In the genomic region with DNA sequence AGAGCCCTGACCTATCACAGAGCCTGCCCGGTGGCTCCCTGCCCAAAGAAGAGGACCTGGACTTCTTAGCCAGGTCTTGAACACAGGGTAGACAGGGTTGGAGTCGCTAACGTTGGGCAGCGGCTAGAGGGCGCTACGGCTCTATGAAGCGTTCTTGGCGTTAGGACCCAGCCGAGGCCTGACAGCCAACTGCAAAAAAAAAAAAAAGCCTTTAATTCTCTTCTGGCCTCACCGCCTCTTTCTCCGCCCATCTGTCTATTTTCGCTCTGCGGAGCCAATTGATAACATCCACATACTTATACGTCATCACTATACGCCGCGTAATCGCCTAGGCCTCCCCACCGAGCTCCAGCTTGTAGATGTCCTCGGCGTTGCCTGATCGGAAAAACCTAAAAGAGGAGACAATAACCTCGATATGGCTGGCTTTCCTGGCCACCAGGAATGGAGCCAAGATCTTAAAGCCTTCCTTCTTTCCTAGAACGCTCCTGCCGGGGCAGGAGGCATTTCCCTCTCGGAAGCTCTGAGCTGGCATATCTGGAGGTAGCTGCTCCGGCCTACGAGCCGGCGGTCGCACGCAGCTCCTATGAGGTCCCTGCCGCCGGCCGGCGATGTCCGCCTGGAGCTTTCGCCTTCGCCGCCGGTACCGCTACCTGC, we compare ENCODE assay signal across 8 mouse cellular contexts. TPM values are rescaled to one million over a fixed set of nuclear protein-coding genes. Genes with fewer than 3 reads are reported as not detected.
DNase-seq lines count a peak whose midpoint lies in the region; ATAC-seq and TF ChIP-seq lines count a peak whose summit lies in the region.

A gene (plus strand): TSS at position 374 of the 654 bp plus-strand sequence.

- H3K27ac ChIP-seq in embryonic facial prominence, embryonic 13.5 days: peak within 1 kb of the TSS; percentile 88
- H3K27ac ChIP-seq in kidney, adult 2 months (ENCODE audit: insufficient read depth, low read depth, low read length): peak within 1 kb of the TSS; percentile 92
- peak within 1 kb of the TSS; percentile 74 for H3K27ac ChIP-seq in limb, embryonic 12.5 days
- peak within 1 kb of the TSS; percentile 89 for H3K27ac ChIP-seq in midbrain, embryonic 15.5 days
- peak within 1 kb of the TSS; percentile 95 for H3K27ac ChIP-seq in spleen, adult 2 months (ENCODE audit: insufficient read depth, low read length)

- no peaks in the 10 kb centered on the region for H3K27me3 ChIP-seq in embryonic facial prominence, embryonic 13.5 days
- no peaks in the 10 kb centered on the region for H3K27me3 ChIP-seq in kidney, adult 2 months (replicated peaks; ENCODE audit: control insufficient read depth, insufficient read depth, low read length)
- no peaks in the 10 kb centered on the region for H3K27me3 ChIP-seq in limb, embryonic 12.5 days
- no peaks in the 10 kb centered on the region for H3K27me3 ChIP-seq in midbrain, embryonic 15.5 days (replicated peaks)
- no peaks in the 10 kb centered on the region for H3K27me3 ChIP-seq in spleen, adult 2 months (ENCODE audit: control insufficient read depth, insufficient read depth, low read length)

- no peaks in the 10 kb centered on the region for H3K9me3 ChIP-seq in embryonic facial prominence, embryonic 13.5 days
- no peaks in the 10 kb centered on the region for H3K9me3 ChIP-seq in limb, embryonic 12.5 days
- no peaks in the 10 kb centered on the region for H3K9me3 ChIP-seq in midbrain, embryonic 15.5 days

- H3K4me2 ChIP-seq in embryonic facial prominence, embryonic 13.5 days: peak within 1 kb of the TSS; percentile 65
- H3K4me2 ChIP-seq in limb, embryonic 12.5 days: peak within 1 kb of the TSS; percentile 62
- peak within 1 kb of the TSS; percentile 57 for H3K4me2 ChIP-seq in midbrain, embryonic 15.5 days

- peak; percentile 90 for TF ChIP-seq CTCF in kidney, adult 2 months (conservative IDR thresholded peaks at IDR 0.05; ENCODE audit: insufficient read depth, insufficient read length, low read depth, low read length)
- peak; percentile 93 for TF ChIP-seq CTCF in spleen, adult 2 months (IDR thresholded peaks at IDR 0.05; ENCODE audit: extremely low read depth, insufficient read depth, insufficient read length, insufficient replicate concordance)

- peak; percentile 87 for ATAC-seq in embryonic facial prominence, embryonic 13.5 days (ENCODE audit: insufficient number of reproducible peaks, insufficient read depth, low FRiP score, low TSS enrichment, low read depth)
- peak; percentile 86 for ATAC-seq in limb, embryonic 12.5 days (ENCODE audit: insufficient number of reproducible peaks, insufficient read depth, low FRiP score, low TSS enrichment, low read depth)
- ATAC-seq in midbrain, embryonic 15.5 days (replicated peaks): peak; percentile 96

- no peak for TF ChIP-seq POLR2A in kidney, adult 2 months (IDR thresholded peaks at IDR 0.05; ENCODE audit: low read depth, low read length)
- no peak; the same call in 1 of the 2 replicates for TF ChIP-seq POLR2A in spleen, adult 2 months (IDR thresholded peaks at IDR 0.05; ENCODE audit: low read depth, low read length)

- peaks cover 8% of the 10 kb centered on the region for H3K4me1 ChIP-seq in embryonic facial prominence, embryonic 13.5 days
- H3K4me1 ChIP-seq in kidney, adult 2 months (ENCODE audit: control insufficient read depth, insufficient read depth, low read length): no peaks in the 10 kb centered on the region
- peaks cover 13% of the 10 kb centered on the region for H3K4me1 ChIP-seq in limb, embryonic 12.5 days (replicated peaks)
- H3K4me1 ChIP-seq in midbrain, embryonic 15.5 days: peaks cover 19% of the 10 kb centered on the region
- H3K4me1 ChIP-seq in spleen, adult 2 months (ENCODE audit: control insufficient read depth, insufficient read depth, insufficient read length): no peaks in the 10 kb centered on the region

- peak; percentile 93 for DNase-seq in 3134 (ENCODE audit: extremely low read depth, insufficient read length, low spot score)
- peak; percentile 88 to 93 for DNase-seq in adrenal gland, postnatal 36 days
- DNase-seq in heart, adult 18-20 months: peak; percentile 97 to 98
- DNase-seq in kidney, adult 2 months: peak; percentile 99
- DNase-seq in spleen, adult 2 months (ENCODE audit: low read depth in 1 of 2, low spot score in 2 of 2): peak; percentile 89 to 100

- H3K36me3 ChIP-seq in embryonic facial prominence, embryonic 13.5 days: peaks cover 57% of the 10 kb centered on the region
- H3K36me3 ChIP-seq in kidney, adult 2 months (ENCODE audit: control insufficient read depth, insufficient read depth, low read length): no peaks in the 10 kb centered on the region
- peaks cover 61% of the 10 kb centered on the region for H3K36me3 ChIP-seq in limb, embryonic 12.5 days
- peaks cover 25% of the 10 kb centered on the region; the same call in 1 of the 2 replicates for H3K36me3 ChIP-seq in midbrain, embryonic 15.5 days (replicated peaks)
- H3K36me3 ChIP-seq in spleen, adult 2 months (ENCODE audit: control insufficient read depth, insufficient read depth, low read length): peaks cover 39% of the 10 kb centered on the region

- peak within 1 kb of the TSS; percentile 91 for H3K4me3 ChIP-seq in embryonic facial prominence, embryonic 13.5 days
- H3K4me3 ChIP-seq in kidney, adult 2 months (ENCODE audit: insufficient read depth, low read depth, low read length): peak within 1 kb of the TSS; percentile 96
- peak within 1 kb of the TSS; percentile 85 for H3K4me3 ChIP-seq in limb, embryonic 12.5 days (replicated peaks)
- peak within 1 kb of the TSS; percentile 79 for H3K4me3 ChIP-seq in midbrain, embryonic 15.5 days
- H3K4me3 ChIP-seq in spleen, adult 2 months (ENCODE audit: extremely low read depth, insufficient read depth, insufficient read length): peak within 1 kb of the TSS; percentile 97

- under 1% methylated on average over 42 of the region's 42 CpGs for WGBS in embryonic facial prominence, embryonic 13.5 days
- under 1% methylated on average over 42 of the region's 42 CpGs for WGBS in kidney, adult 2 months
- WGBS in limb, embryonic 12.5 days: under 1% methylated on average over 42 of the region's 42 CpGs
- WGBS in midbrain, embryonic 15.5 days: under 1% methylated on average over 42 of the region's 42 CpGs
- WGBS in spleen, adult 2 months: under 1% methylated on average over 42 of the region's 42 CpGs

- peak within 1 kb of the TSS; percentile 90 for H3K9ac ChIP-seq in embryonic facial prominence, embryonic 13.5 days
- peak within 1 kb of the TSS; percentile 77 for H3K9ac ChIP-seq in limb, embryonic 12.5 days (replicated peaks)
- peak within 1 kb of the TSS; percentile 77 for H3K9ac ChIP-seq in midbrain, embryonic 15.5 days

RNA-seq across cellular contexts. Expression of the gene that starts here (rescaled TPM):
- total RNA-seq in adrenal gland, postnatal 36 days (2021): 10 to 100 TPM; 70.3 to 75.0 TPM
- polyA plus RNA-seq in embryonic facial prominence, embryonic 13.5 days (2015; fragmentation: Nextera tagmentation; extraction: Ambion mirVana): 120 and 133 TPM in 2 replicates
- total RNA-seq in heart, adult 18-20 months (2021): 10 to 100 TPM; 32.0 to 37.3 TPM
- polyA plus RNA-seq in kidney, adult 2 months (2012; rRNA removed): 63.6 and 70.6 TPM in 2 replicates
- polyA plus RNA-seq in limb, embryonic 12.5 days (2016; fragmentation: Nextera tagmentation; extraction: Ambion mirVana): 122 and 125 TPM in 2 replicates
- 143 TPM in 2 replicates for polyA plus RNA-seq in midbrain, embryonic 15.5 days (2015; fragmentation: Nextera tagmentation; extraction: Ambion mirVana)
- polyA plus RNA-seq in spleen, adult 2 months (2012; rRNA removed): 40.9 and 44.9 TPM in 2 replicates

Comparison
In these comparisons a context has a peak if more than half of its experiments do, and no peak if none do; other contexts are left out.
1. Peak in every context shown above with its lines: DNase-seq, ATAC-seq, H3K4me3 ChIP-seq and H3K27ac ChIP-seq.